Mouse (Mus musculus) heart, postnatal 36 days (tissue): ENCODE measurements at regions not wholly inside any gene's neighbourhood (a gene's known extent, or its start where the extent isn't known, plus 50 kb on each side); places are given as distances from the start of the nearest gene placed in this dataset.

Experiments
- DNase-seq, 2 experiments: peaks; one replicate each; pipeline ENCODE4 v3.0.0; 2021 to 2022
- intact Hi-C: fragments of 180-260 bp; cut with DNase I; formaldehyde crosslinking; loops from one replicate; pipeline ENCODE4 v1.15.1; 2025

- no peak for DNase-seq
- intact Hi-C loops = no loop called here
Observed at GRCm38 (mm10) chr16:91156506-91156905, 61.6 kb upstream of the 4932438H23Rik start.

GRCm38 (mm10) chr16:91160679-91161078 lies 64.6 kb upstream of the Olig2 start:
- DNase-seq = peak; percentile 10 to 42

GRCm38 (mm10) chr16:91161616-91162015 lies 63.6 kb upstream of the Olig2 start:
- intact Hi-C loops = loop anchor here (2.0 to 5.0 kb wide), 3 partner anchors 79 to 191 kb away; no protein-coding TSS in a partner anchor
- DNase-seq = no peak

More at GRCm38 (mm10) chr16:91160679-91161078, 64.6 kb upstream of the Olig2 start:
- intact Hi-C loops = loop anchor here (2.0 to 5.0 kb wide), 3 partner anchors 78 to 192 kb away; no protein-coding TSS in a partner anchor

GRCm38 (mm10) chr16:91162381-91162780 lies 62.9 kb upstream of the Olig2 start:
- intact Hi-C loops = loop anchor here (5.0 kb wide), 1 partner anchor 80 kb away; no protein-coding TSS in a partner anchor

GRCm38 (mm10) chr16:91165906-91166305 lies 59.4 kb upstream of the Olig2 start:
- no peak for DNase-seq
- intact Hi-C loops = no loop called here

More at GRCm38 (mm10) chr16:91162381-91162780, 62.9 kb upstream of the Olig2 start:
- DNase-seq = no peak

GRCm38 (mm10) chr16:91166866-91167265 lies 58.4 kb upstream of the Olig2 start:
- no peak for DNase-seq
- intact Hi-C loops = no loop called here

- DNase-seq = no peak
- intact Hi-C loops = no loop called here
Observed at GRCm38 (mm10) chr16:91168398-91168797, 56.9 kb upstream of the Olig2 start.

GRCm38 (mm10) chr16:91169829-91170228 lies 55.4 kb upstream of the Olig2 start:
- intact Hi-C loops = no loop called here
- peak; percentile 5 to 7 for DNase-seq

- no peak for DNase-seq
- intact Hi-C loops = no loop called here
Observed at GRCm38 (mm10) chr16:91171911-91172440, 53.3 kb upstream of the Olig2 start.

GRCm38 (mm10) chr16:91172510-91172909 lies 52.7 kb upstream of the Olig2 start:
- no peak for DNase-seq
- intact Hi-C loops = no loop called here

- intact Hi-C loops = no loop called here
- DNase-seq = no peak
Observed at GRCm38 (mm10) chr16:91173241-91173640, 52.0 kb upstream of the Olig2 start.

- intact Hi-C loops = no loop called here
- DNase-seq = no peak
Observed at GRCm38 (mm10) chr16:91173870-91174278, 51.4 kb upstream of the Olig2 start.

- DNase-seq = no peak
- intact Hi-C loops = no loop called here
Observed at GRCm38 (mm10) chr16:91174401-91174800, 50.9 kb upstream of the Olig2 start.
